Mouse (Mus musculus): ENCODE measurements around the gene Serpine1.
A peak's percentile ranks its signal among the peaks of the same experiment; 100 is the strongest.

Gene Serpine1

DNA sequence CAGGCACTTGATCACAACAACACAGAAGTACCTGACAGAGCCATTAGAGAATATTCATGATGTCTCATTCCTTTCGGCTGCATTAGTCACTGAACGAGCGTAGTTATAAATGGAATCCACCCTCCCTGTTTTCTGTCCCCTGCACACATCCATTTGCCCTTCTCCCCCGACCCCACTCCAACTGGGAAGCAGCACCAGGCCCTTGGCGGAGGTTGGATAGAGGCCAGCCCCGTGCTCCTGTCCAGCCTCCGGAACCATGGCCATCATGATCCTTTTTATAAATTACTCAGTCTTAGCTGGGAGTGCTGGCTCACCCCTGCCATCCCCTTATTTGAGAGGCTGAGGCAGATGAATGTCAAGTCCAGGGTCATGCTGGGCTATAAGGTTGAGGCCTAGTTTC lies 17.8 kb downstream of the Serpine1 start:
- DNase-seq (ENCODE audit: low spot score) = no peak

DNA sequence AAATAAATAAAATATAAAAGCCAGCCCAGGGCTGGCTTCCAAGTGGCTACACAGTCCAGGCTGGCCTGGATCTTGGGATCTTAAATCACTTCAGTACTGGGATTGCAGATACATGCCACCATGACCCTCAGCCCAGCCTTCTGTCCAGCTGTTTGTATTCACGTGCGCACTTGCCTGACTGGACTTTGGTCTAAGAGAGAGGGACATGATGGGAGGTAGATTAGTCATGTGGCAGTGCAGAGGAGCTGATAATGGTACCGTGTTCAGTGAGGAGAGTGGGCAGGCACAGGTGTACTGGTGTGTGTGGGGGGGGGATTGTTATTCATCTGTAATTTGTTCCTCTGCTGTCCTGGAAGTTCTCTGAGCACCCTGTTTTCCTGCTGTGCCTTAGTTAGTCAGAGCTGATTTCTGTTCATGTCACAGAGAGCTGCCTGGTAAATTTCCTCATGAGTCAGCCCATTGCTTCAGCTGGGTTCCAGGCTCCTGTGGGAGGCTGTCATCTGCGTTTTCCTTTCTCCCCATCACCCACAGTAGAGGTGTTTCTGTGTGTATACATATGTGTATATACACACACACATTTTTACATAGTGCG lies 20.1 kb downstream of the Serpine1 start:
- no peak for DNase-seq (ENCODE audit: low spot score)

GRCm38 (mm10) chr5:137051125-137051524 lies 20.9 kb downstream of the Serpine1 start:
- no peak for DNase-seq (ENCODE audit: low spot score)

DNA sequence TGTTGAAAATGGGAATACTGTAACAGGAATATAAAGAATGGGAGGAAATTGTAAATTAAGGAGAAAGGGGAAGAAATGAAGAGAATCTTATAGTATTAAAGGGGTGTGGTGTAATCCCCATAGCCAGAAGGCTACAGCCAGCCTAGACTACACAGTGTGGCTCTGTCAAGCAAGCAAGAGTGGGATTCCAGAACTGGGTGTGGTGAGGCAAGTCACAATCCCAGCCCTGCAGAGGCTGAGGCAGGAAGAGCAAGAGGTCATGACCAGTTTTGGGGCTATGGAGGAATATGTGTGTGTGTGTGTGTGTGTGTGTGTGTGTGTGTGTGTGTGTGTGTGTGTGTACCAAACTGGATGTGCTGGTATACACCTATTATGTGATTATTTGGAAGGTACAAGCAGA lies 25.1 kb downstream of the Serpine1 start:
- no peak for DNase-seq (ENCODE audit: low spot score)

GRCm38 (mm10) chr5:137046324-137046718 lies 25.7 kb downstream of the Serpine1 start:
- DNase-seq (ENCODE audit: low spot score) = no peak

- peak; percentile 95 for DNase-seq (ENCODE audit: low spot score)
Measured at GRCm38 (mm10) chr5:137045402-137046323, 26.4 kb downstream of the Serpine1 start, which contains the start of gene Ap1s1. TSS of gene Ap1s1 (minus strand) at chr5:137046135.

- DNase-seq (ENCODE audit: low spot score) = no peak
Measured at GRCm38 (mm10) chr5:137043997-137044396, 28.1 kb downstream of the Serpine1 start.

GRCm38 (mm10) chr5:137041442-137041841 lies 30.6 kb downstream of the Serpine1 start:
- no peak for DNase-seq (ENCODE audit: low spot score)

DNA sequence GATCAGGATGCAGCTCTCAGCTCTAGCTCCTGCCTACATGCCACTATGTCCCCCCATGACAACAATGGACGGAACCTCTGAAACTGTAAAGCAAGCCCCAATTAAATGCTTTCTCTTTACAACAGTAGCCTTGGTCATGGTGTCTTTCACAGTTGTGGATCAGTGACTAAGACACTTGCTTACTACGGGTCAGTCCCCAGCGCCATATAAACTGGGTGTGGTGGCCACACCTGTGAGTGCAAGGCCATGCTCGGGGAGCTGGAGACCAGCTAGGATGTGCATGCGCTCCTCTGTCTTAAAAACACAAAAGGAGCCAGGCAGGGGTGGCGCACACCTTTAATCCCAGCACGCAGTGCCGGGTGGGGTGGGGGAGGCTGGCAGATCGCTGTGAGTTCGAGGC lies 32.6 kb downstream of the Serpine1 start:
- DNase-seq (ENCODE audit: low spot score) = no peak

GRCm38 (mm10) chr5:137036211-137036610 lies 35.9 kb downstream of the Serpine1 start:
- DNase-seq (ENCODE audit: low spot score) = no peak

- DNase-seq (ENCODE audit: low spot score) = peak; percentile 80
Measured at GRCm38 (mm10) chr5:137032641-137033074, 39.4 kb downstream of the Serpine1 start.

DNA sequence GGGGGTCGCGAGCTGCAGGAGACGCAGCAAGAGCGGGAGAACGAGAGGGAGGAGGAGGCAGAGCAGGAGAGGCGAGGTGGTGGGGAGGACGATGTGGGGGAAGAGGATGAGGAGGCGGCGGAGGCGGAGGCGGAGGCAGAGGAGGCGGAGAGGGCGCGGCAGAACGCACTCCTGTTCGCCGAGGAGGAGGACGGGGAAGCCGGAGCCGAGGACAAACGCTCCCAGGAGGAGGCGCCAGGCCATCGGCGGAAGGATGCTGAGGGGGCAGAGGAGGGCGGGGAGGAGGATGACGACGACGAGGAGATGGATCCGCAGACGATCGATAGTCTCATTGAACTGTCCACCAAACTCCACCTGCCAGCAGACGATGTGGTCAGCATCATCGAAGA lies 40.0 kb downstream of the Serpine1 start:
- no peak for DNase-seq (ENCODE audit: low spot score)

GRCm38 (mm10) chr5:137031076-137032032 lies 40.7 kb downstream of the Serpine1 start:
- DNase-seq (ENCODE audit: low spot score) = no peak

DNA sequence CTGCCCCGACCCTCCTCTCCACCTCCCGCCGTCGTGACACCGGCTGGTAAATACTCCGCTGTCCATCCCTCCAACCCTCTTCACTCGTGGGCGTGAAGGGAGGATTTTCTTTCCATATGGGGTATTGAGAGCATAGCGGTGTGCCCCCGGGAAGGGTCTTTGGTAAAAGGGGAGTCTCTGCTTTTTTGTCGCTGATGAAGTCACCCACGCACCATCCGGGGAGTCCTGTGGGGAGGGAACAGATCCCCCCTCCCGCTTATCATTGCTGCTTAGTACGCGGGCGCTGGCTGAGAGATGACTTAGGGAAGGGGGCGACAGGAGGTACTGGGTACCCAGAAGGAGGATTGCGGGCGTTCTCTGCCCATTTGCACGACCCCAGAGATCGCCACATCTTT lies 41.7 kb downstream of the Serpine1 start:
- DNase-seq (ENCODE audit: low spot score) = no peak

DNA sequence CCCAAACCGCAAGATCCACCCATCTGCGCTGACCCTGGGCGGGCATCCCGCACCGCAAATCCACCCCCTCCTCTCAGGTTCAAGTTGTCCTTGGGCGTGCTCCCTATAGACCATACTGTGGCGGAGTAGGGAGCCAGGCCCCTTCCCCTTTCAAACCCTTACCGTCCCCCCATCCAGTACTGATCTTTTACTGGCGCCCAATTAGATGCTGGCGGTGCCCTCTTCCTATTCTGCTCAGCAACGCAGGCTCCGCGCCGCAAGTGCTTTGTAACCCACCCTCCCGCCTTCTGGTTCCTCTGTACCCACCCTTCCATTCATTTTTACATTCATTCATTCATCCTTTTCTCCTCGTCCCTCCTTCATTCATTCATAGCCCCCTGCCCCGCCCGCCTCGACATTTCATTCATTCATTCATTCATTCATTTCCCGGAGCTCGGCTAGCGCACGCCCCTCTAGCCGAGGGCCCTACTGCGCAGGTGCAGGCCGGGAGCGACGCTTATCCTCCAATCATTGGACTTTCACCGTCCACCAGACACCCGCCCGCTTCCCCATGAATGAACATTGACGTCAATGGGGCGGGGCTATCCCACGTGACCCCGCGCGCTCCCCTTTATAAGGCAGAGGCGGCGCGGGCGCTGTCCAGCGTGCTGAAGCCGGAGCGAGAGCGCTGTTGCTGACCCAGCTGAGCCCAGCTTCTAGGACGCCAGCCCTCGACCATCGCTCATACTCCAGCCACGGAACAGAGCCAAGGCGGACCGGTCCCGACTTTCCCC lies 42.2 kb downstream of the Serpine1 start:
- DNase-seq (ENCODE audit: low spot score) = peak; percentile 83

GRCm38 (mm10) chr5:137029273-137029585 lies 42.8 kb downstream of the Serpine1 start:
- DNase-seq (ENCODE audit: low spot score) = no peak

GRCm38 (mm10) chr5:137028561-137029272 lies 43.4 kb downstream of the Serpine1 start:
- DNase-seq (ENCODE audit: low spot score) = no peak

DNA sequence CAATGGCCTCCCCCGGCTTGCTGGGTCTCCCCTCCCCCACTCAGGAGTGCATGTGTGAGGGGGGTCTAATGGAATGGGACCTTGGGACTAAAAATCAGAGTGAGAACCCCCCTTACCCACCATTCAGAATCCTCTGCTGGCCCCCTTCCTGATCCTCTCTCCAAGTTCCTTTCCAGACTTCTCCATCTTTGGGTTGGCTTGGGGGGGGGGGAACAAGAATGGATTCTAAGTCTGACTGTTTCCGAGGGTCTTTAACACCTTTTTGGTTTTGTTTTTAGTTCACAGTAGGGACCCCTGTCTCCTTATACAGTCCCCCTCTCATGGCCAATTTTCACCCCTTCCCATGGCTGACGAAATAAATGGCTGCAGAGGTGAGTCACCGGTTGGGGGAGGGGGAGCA lies 46.0 kb downstream of the Serpine1 start, which contains the start of gene Vgf:
TSS of gene Vgf (plus strand) at position 301 of the 400 bp plus-strand sequence.
- DNase-seq (ENCODE audit: low spot score) = no peak

DNA sequence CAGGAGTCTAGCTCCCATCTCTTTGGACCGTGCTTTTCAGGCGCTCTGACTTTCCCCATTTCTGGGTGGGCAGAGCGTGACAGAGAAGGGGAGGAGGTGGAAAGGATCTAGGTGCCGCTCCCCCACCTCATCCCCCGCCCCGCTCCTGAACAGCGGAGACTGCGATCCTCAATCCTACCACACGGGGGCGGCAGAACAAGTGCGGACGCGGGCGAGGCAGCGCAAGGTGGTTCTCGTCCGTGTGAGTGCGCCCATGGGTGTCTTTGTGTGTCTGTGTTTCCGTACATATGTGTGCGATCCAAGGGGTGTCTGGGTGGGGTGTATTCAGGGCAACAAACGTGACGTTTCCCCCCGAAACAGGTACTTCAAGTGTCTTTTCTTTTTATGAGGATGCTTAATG lies 46.9 kb downstream of the Serpine1 start:
- DNase-seq (ENCODE audit: low spot score) = no peak

DNA sequence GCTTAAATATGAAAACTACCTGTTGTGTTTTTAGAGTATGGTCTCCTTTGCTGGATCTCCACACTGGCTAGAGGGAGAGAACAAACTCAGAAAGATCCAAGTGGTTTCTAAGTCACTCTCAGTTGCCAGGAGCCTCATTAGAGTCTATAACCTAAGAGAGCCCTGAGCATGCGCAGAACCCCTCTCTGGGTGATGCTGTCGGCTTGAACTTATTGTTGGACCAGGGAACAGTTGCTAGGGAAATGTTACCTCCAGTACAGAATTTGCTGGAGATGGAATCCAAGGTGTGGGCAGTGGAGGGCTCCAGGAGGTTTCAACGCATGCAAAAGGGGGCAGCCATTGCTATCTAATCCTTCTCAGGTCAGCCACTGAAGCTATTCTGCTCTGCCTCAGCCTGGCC lies 47.8 kb downstream of the Serpine1 start:
- no peak for DNase-seq (ENCODE audit: low spot score)

GRCm38 (mm10) chr5:137015913-137016312 lies 56.2 kb downstream of the Serpine1 start:
- DNase-seq (ENCODE audit: low spot score) = no peak

All from ovary, adult 18-20 months (tissue).